Mouse (Mus musculus) mouse trophoblast stem cell (cell line): ENCODE data around the gene Cd200r3.

Experiments
- in situ Hi-C, 2 experiments: fragments of 300-500 bp; cut with MseI, MboI; formaldehyde crosslinking; loops; 2 replicates in 1 of 2; 3 replicates in 1 of 2; pipeline ENCODE4 v1.15.1; 2025

Gene Cd200r3

DNA sequence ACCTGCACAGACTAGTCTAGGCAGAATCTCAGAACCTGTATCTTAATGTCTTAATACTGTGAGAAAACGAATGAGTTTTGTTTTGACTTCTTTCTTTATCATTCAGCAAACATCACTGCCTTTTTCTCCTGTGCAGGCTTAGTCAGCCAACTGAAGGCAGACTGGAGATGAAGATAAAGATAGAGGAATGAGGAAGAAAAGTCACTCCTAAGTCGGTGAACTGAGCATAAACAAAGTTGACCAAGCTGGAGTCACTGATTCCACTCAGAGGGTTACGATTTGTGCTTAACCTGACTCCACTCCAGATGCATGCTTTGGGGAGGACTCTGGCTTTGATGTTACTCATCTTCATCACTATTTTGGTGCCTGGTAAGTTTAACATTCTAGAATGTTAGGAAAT lies at the start of gene Cd200r3:
Cd200r3 (plus strand) TSS at position 211 of the 400 bp plus-strand sequence.
- in situ Hi-C loops: no loop called here

- in situ Hi-C loops: no loop called here
These were observed 11.5 kb upstream of the Cd200r3 start for GRCm38 (mm10) chr16:44932016-44932415.

DNA sequence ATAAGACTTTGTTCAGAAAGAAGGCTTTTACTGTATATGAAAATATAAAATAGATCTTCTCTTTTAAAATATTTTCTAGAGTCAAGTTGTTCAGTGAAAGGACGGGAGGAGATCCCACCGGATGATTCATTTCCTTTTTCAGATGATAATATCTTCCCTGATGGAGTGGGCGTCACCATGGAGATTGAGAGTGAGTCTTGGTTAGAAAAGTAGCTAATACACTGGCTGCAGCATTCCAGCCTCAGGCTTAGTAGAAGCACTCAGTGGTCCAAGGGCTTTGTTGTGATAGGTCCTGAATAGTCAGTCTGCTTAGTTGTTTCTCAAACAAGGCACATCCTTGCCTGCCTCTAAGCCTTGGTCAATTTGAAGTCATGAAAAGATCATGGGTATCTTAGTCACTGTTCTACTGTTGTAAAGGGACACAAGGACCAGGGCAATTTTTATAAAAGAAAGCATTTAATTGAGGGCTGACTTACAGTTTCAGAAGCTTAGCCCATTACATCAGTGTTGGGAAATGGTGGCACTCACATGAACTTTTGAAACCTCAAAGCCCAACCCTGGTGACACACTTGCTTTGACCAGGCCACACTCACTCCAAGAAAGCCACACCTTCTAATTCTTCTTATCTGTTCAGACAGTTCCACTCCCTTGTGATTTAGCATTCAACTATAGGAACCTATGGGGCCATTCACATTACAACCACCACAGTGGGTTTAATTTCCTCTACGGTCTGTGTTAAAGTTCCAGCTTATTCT lies 8.1 kb downstream of the Cd200r3 start:
- in situ Hi-C loops: no loop called here

DNA sequence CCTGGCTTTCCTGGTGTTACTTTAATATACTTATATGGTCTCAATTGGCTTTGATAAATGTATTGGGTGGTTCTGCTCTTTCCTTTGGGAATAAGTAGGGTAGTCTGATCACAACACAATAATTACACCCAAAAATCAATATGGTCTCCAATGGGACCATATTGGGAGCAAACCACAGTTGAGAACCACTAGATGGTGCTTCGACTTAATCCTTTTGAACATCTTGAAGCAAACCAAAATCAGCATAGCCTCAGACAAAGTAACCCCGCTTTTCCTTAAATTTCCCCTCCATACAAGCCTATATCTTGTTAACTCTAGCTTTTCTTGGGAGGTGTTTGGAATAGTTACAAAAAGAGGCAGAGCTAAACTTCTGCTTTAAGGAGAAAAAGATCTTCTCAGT lies 18.8 kb downstream of the Cd200r3 start:
- in situ Hi-C loops: no loop called here

DNA sequence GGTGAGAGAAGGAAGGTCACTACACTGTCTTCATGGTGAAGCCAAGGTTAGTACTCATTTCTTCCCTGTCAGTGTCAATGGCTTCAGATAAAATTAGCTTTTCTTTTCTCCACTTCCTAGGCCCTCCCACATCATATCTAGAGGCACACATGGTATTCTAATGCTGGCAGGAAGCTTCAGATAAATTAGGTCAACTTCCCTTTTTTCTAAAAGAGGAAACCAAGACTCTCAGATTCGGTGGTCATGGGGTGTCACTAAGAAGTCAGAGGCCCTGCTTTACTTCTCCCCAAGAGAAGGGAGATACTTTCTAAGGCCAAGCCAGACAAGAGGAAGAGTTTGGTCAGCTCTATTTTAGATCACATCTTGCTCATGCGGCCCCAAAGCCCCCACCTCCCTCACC lies 19.3 kb downstream of the Cd200r3 start:
- in situ Hi-C loops: no loop called here

GRCm38 (mm10) chr16:44964526-44965374 lies 21.3 kb downstream of the Cd200r3 start:
- in situ Hi-C loops: no loop called here

DNA sequence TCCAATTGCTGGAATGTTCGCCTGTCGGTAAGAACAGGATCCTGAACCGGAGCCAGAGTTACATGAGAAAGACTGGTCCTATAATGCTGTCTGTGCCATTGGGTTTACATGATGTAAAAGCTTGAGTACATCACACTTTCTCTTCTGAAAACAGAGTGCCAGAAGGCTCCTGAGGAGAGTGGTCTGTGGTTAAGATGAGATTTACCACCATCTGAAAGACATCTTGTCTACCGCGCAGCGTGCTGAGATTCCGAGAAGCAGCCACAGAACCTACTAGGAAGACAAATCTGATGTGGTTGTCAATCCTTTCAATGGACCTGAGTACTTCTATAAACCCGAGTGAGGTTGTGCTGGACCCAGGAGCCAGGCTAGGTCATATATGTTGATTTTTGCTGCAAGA lies 21.9 kb downstream of the Cd200r3 start:
- in situ Hi-C loops: no loop called here

GRCm38 (mm10) chr16:44965890-44966289 lies 22.4 kb downstream of the Cd200r3 start:
- in situ Hi-C loops: no loop called here

DNA sequence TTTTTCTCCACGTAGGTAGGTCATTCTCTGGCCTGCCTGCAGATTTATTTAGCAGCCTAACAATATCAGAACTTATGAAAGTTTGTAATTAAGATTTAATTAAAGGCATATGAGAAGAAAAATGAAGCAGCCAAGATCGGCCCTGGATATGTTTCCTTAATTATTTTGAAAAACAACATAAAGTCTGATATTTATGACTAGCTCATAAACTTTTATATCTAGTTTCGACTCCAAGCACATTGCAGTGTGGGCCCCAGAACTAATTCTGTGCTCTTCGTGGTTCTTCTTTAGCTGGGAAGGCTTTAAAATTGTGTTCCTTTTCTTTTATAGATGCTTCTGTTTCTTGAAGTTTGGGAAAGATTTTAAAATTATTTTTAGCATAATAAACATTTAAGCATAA lies 23.4 kb downstream of the Cd200r3 start:
- in situ Hi-C loops: no loop called here

DNA sequence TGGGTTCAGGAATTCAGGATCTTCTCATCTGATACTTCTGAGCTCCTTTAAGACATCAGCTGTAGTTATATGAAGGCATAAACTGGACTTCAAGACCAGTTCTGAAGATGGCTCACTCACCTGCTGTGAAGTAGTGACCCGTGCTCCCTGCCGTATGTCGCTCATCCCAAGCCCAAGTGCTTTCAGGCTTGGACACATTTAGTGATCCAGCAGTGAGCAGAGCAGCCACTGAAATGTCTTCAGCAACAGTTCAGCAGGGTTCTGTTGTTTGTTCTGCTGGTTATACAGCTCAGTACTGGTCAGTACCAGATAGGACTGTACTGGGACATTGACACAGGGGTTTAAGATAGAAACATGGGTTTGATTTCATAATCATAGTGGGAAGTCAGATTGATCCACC lies 24.6 kb downstream of the Cd200r3 start:
- in situ Hi-C loops: no loop called here

- in situ Hi-C loops: no loop called here
These were observed 27.4 kb downstream of the Cd200r3 start for GRCm38 (mm10) chr16:44970925-44971324.

DNA sequence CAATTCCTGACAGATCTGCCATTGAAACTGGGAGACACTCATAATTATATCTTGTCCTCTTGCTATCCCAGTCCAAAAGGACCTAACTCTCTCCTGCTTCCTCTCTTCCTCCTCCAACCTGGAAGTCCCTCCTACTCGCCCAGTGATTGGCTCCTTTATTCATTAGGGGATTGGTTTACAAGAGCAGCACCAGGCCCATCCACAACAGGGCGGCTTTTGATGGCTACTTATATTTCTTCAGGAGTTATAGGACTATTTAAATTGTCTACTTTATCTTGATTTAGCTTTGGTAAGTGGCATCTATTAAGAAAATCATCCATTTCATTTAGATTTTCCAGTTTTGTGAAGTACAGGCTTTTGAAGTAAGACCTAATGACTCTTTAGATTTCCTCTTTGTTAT lies 30.6 kb downstream of the Cd200r3 start:
- in situ Hi-C loops: no loop called here

DNA sequence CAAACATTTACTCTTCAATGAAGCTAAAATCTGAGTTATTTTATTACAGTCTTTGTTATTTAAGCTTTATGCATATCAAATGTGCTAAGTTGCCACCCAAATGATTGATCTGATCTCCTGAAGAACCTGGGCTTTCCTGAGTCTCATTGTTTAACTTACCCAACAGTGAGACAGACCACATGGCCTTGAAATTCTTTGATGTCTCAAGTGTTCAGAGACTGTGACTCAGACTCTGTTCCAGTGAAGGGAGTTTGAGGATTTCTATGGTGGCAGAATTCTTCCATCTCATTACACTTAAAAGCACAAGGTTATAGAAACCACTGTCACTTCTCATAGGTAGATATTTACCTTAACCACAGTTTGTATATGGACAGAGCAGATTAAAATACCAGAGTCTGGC lies 32.6 kb downstream of the Cd200r3 start:
- in situ Hi-C loops: no loop called here

DNA sequence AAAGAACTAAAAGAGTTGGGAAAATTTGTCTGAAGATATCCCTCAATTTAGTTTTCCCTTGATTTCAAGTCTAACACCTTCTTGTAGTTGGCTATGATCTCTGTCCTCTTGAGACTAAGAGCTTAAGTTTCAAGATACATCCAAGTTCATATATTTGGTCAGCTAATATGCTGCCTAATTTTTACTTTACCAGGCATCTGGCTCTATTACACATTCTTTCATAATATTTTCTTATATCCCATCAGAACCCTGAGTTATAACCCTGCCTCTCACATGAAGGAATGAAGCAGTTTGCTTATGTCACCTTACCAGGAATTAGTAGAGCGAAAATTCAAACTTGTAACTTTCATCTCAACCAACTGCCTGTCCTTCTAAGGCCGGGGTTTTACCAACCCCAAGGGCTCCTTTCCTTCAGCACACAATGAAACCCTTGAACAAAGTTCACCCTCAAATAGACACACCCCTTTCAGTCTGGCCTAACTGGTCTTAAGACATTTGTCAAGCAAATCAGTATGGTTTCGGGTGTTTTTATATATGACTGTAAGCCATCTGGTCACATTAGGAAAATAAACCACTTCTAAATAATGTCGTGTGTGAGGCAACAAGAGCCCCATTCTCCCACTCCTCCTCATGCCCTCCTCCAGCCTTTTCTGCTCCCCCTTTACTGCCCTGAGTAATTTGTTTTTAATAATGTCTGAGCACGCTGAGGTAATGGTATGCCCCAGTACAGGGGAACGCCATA lies 33.6 kb downstream of the Cd200r3 start:
- in situ Hi-C loops: no loop called here

DNA sequence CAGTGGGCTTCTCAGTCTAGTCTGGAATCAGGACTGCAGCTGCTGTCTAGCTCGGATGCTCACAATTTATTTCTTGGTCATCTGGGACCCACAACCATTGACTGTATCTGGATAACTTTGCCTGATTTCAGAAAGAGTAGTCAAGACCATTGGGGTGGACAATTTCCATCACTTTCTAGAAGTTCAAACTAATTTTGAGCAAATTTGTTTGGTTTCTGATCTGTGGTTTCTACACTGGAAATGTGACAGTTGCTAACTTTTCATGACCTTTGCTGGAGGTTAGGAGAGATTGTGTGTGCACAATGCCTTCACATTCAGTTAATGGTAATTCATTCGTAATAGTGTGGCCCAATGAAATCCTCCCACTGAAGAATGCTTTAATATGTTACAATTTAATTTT lies 34.7 kb downstream of the Cd200r3 start:
- in situ Hi-C loops: no loop called here

GRCm38 (mm10) chr16:44979355-44979896 lies 35.9 kb downstream of the Cd200r3 start:
- in situ Hi-C loops: no loop called here

- in situ Hi-C loops: no loop called here
These were observed 39.5 kb downstream of the Cd200r3 start for GRCm38 (mm10) chr16:44982972-44983371.

GRCm38 (mm10) chr16:44983379-44984060 lies 40.0 kb downstream of the Cd200r3 start:
- in situ Hi-C loops: no loop called here

GRCm38 (mm10) chr16:44984111-44984510 lies 40.6 kb downstream of the Cd200r3 start:
- in situ Hi-C loops: no loop called here

- in situ Hi-C loops: no loop called here
These were observed 41.4 kb downstream of the Cd200r3 start for GRCm38 (mm10) chr16:44984925-44985324.

DNA sequence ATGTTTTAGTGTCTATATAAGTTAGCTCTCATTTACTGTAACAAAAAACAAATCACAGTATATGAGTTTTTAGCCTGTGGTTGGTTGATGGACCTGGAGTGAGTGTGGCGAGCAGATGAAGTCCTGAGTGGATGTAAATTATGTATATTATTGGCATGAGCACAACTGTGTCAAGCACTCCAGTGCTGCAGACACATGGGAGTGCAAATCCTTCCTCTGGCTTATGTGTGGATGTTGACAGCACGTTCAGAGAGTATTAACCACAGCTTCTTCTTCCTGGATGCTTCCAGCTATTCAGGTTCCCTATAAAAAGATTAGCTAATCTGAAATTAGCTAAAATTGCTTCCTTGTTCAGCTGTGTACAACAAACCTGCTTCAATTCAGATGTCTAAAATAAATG lies 42.6 kb downstream of the Cd200r3 start:
- in situ Hi-C loops: no loop called here
